Mouse (Mus musculus) CH12.LX (cell line): ENCODE results near the gene Nme1. TPM values are rescaled to one million over a fixed set of nuclear protein-coding genes. Genes with fewer than 3 reads are reported as not detected.

ENCODE experiments used
- DNase-seq: peaks from one replicate; pipeline ENCODE4 v3.0.0-alpha.2; 2013; ENCODE audit errors: extremely low read depth
- H3K27ac ChIP-seq: 2 replicates; pipeline ENCODE4 v1.5.1; 2012; ENCODE audit warnings: low read depth, mild to moderate bottlenecking, control low read depth, moderate library complexity; ENCODE audit not compliant: insufficient read depth
- H3K27me3 ChIP-seq: replicated peaks from 2 replicates; pipeline ENCODE3; 2012; ENCODE audit warnings: inconsistent platforms
- H3K36me3 ChIP-seq, 2 experiments: replicated peaks in 1 of 2; 2 replicates each; pipeline versions ENCODE3 to v1.6.1; 2012; ENCODE audit warnings: inconsistent platforms in 1 of 2, low read length in 1 of 2, mild to moderate bottlenecking in 1 of 2, mixed read lengths in 1 of 2, moderate library complexity in 1 of 2; ENCODE audit not compliant: control insufficient read depth in 1 of 2, insufficient read depth in 1 of 2
- H3K4me1 ChIP-seq, 2 experiments: 2 replicates each; pipeline ENCODE4 v1.6.1; 2012; ENCODE audit warnings: inconsistent platforms in 1 of 2, moderate library complexity in 1 of 2; ENCODE audit not compliant: insufficient read depth in 2 of 2, control insufficient read depth in 1 of 2
- H3K4me2 ChIP-seq: 2 replicates; pipeline ENCODE4 v1.6.1; 2012; ENCODE audit warnings: low read depth, mild to moderate bottlenecking, control low read depth; ENCODE audit not compliant: poor library complexity, insufficient read depth, severe bottlenecking
- H3K4me3 ChIP-seq, 3 experiments: fragments of 150-350 bp in 1 of 3; sonication (generic) in 1 of 3; replicated peaks in 1 of 3; 2 replicates each; pipeline versions ENCODE3 to v1.5.1; 2011 to 2012; ENCODE audit warnings: low read depth in 2 of 3, low read length in 2 of 3, mild to moderate bottlenecking in 2 of 3, moderate library complexity in 2 of 3, control low read depth in 1 of 3, improper control_type of control experiment in 1 of 3, inconsistent platforms in 1 of 3, mixed read lengths in 1 of 3; ENCODE audit not compliant: poor library complexity in 1 of 3
- H3K79me2 ChIP-seq: replicated peaks from 2 replicates; pipeline ENCODE4 v1.6.1; 2012; ENCODE audit warnings: mild to moderate bottlenecking, moderate library complexity; ENCODE audit not compliant: control insufficient read depth, poor library complexity, insufficient read depth, severe bottlenecking; ENCODE audit errors: extremely low read depth
- H3K9ac ChIP-seq: 2 replicates; pipeline ENCODE4 v1.6.1; 2012; ENCODE audit warnings: low read depth, mild to moderate bottlenecking, control low read depth, moderate library complexity; ENCODE audit not compliant: insufficient read depth
- H3K9me3 ChIP-seq: replicated peaks from 2 replicates; pipeline ENCODE3; 2012; ENCODE audit warnings: low read length, inconsistent platforms, mixed read lengths
- CHD1 ChIP-seq: IDR thresholded peaks from 2 replicates; pipeline ENCODE4 v1.6.1; 2012; ENCODE audit warnings: low read depth, low read length, improper control_type of control experiment, inconsistent platforms
- CHD2 ChIP-seq: IDR thresholded peaks from 2 replicates; pipeline ENCODE4 v1.6.1; 2011; ENCODE audit warnings: low read length, improper control_type of control experiment
- E2F4 ChIP-seq: IDR thresholded peaks from 2 replicates; pipeline ENCODE4 v1.6.1; 2011; ENCODE audit warnings: low read depth, low read length, improper control_type of control experiment; ENCODE audit not compliant: insufficient replicate concordance
- ELF1 ChIP-seq: IDR thresholded peaks from 2 replicates; pipeline ENCODE4 v1.6.1; 2014; ENCODE audit warnings: low read depth, mild to moderate bottlenecking, inconsistent platforms, low read length, improper control_type of control experiment
- ETS1 ChIP-seq: conservative IDR thresholded peaks from 2 replicates; pipeline ENCODE4 v1.6.1; 2012; ENCODE audit warnings: low read depth, mild to moderate bottlenecking, inconsistent platforms, low read length, improper control_type of control experiment, moderate library complexity
- MAX ChIP-seq: IDR thresholded peaks from 2 replicates; pipeline ENCODE4 v1.6.1; 2011; ENCODE audit warnings: low read length, improper control_type of control experiment
- PAX5 ChIP-seq: IDR thresholded peaks from 2 replicates; pipeline ENCODE4 v1.6.1; 2012; ENCODE audit warnings: low read length, inconsistent platforms, mixed read lengths
- SIN3A ChIP-seq: IDR thresholded peaks from 2 replicates; pipeline ENCODE4 v1.6.1; 2012; ENCODE audit warnings: low read length, improper control_type of control experiment, inconsistent platforms
- TBP ChIP-seq: conservative IDR thresholded peaks from 2 replicates; pipeline ENCODE4 v1.6.1; 2011; ENCODE audit warnings: low read depth, low read length, improper control_type of control experiment
- USF1 ChIP-seq: IDR thresholded peaks from 2 replicates; pipeline ENCODE4 v1.6.1; 2014; ENCODE audit warnings: low read depth, mild to moderate bottlenecking, inconsistent platforms, low read length, improper control_type of control experiment
- USF2 ChIP-seq: conservative IDR thresholded peaks from 2 replicates; pipeline ENCODE4 v1.6.1; 2011; ENCODE audit warnings: low read depth, low read length, improper control_type of control experiment
- ZMIZ1 ChIP-seq: IDR thresholded peaks from 2 replicates; pipeline ENCODE4 v1.6.1; 2012; ENCODE audit warnings: low read depth, mild to moderate bottlenecking, inconsistent platforms, low read length, improper control_type of control experiment
- ZNF384 ChIP-seq: IDR thresholded peaks from 2 replicates; pipeline ENCODE4 v1.6.1; 2012; ENCODE audit warnings: low read depth, low read length, improper control_type of control experiment, inconsistent platforms
- dilution Hi-C: fragments of 300-500 bp; cut with MboI; formaldehyde crosslinking; loops from 2 replicates; pipeline ENCODE4 v1.14.3; 2020; ENCODE audit warnings: low sequenced_read_pairs; ENCODE audit not compliant: extremely low pct_unique_long_range_greater_than_20kb, extremely low pct_ligation_motif_present
- in situ Hi-C: fragments of 300-500 bp; cut with MboI; formaldehyde crosslinking; loops from 3 replicates; pipeline ENCODE4 v1.14.3; 2019; ENCODE audit warnings: low sequenced_read_pairs, low pct_ligation_motif_present, low pct_unique_long_range_greater_than_20kb, mixed read lengths
- polyA plus RNA-seq: library from polyadenylated mRNA; unstranded; fragments of >175 nt; gene quantifications from 2 replicates; pipeline ENCODE4 v1.2.1, GENCODE M21; 2012; ENCODE audit warnings: low read depth; ENCODE audit not compliant: insufficient read length
- total RNA-seq, 2 experiments: library from RNA; depleted of rRNA; stranded (reverse); fragments of 300-350 nt in 1 of 2; fragments of >200 nt in 1 of 2; gene quantifications; 2 replicates each; pipeline ENCODE4 v1.2.3; 2012 to 2014

Nme1 gene
- total and polyA plus RNA-seq, 3 experiments, result 129 to 443 (median 187) TPM

GRCm38 (mm10) chr11:93994531-93994930 is 26.2 kb upstream of the Nme1 start:
- H3K4me1 ChIP-seq, result peaks cover 3 to 36% of the 10 kb centered on the region in 2 experiments
- H3K27ac ChIP-seq, result peak overlapping the region; percentile 97
- peak overlapping the region; percentile 77 to 97 (median 82) for H3K4me3 ChIP-seq
- in situ Hi-C loops, result no loop called here
- dilution Hi-C loops, result no loop called here
- peaks cover 0 to 15% of the 10 kb centered on the region in 2 experiments for H3K36me3 ChIP-seq
- H3K27me3 ChIP-seq, result no peaks in the 10 kb centered on the region
- H3K4me2 ChIP-seq, result peak overlapping the region; percentile 92
- no peaks in the 10 kb centered on the region for H3K9me3 ChIP-seq
- no peak for DNase-seq
- peak overlapping the region; percentile 91 for H3K9ac ChIP-seq
- H3K79me2 ChIP-seq, result peaks cover 28% of the 10 kb centered on the region
- TF ChIP-seq ZNF384, result no peak
- no peak for TF ChIP-seq MAX
- TF ChIP-seq CHD1, result no peak
- no peak for TF ChIP-seq E2F4
- no peak for TF ChIP-seq ZMIZ1

GRCm38 (mm10) chr11:93988328-93989062 is 20.2 kb upstream of the Nme1 start:
- H3K4me3 ChIP-seq, result no peak overlapping the region
- 0 out of 2 replicates have a peak overlapping the region, but pooled peaks have one; percentile 1 for H3K9ac ChIP-seq
- dilution Hi-C loops (no loop called here), in situ Hi-C loops (no loop called here)
- 0 out of 2 replicates have a peak, but pooled peaks have one; percentile 3 for TF ChIP-seq TBP
- no peak for TF ChIP-seq E2F4
- TF ChIP-seq ELF1, result no peak
- peaks cover 13 to 31% of the 10 kb centered on the region in 2 experiments for H3K4me1 ChIP-seq
- no peak overlapping the region for H3K27ac ChIP-seq
- H3K36me3 ChIP-seq, result no peaks in the 10 kb centered on the region
- H3K4me2 ChIP-seq, result no peak overlapping the region
- H3K9me3 ChIP-seq, result no peaks in the 10 kb centered on the region
- no peaks in the 10 kb centered on the region for H3K27me3 ChIP-seq
- no peaks in the 10 kb centered on the region for H3K79me2 ChIP-seq
- no peak for DNase-seq

GRCm38 (mm10) chr11:93987625-93988327 is 19.5 kb upstream of the Nme1 start:
- H3K27ac ChIP-seq, result no peak overlapping the region

More at GRCm38 (mm10) chr11:93987625-93988327, 19.5 kb upstream of the Nme1 start:
- in situ Hi-C loops (no loop called here), dilution Hi-C loops (no loop called here)
- peaks cover 13 to 31% of the 10 kb centered on the region in 2 experiments for H3K4me1 ChIP-seq
- H3K79me2 ChIP-seq, result no peaks in the 10 kb centered on the region
- H3K9me3 ChIP-seq, result no peaks in the 10 kb centered on the region
- no peaks in the 10 kb centered on the region for H3K27me3 ChIP-seq
- TF ChIP-seq USF2, result no peak
- TF ChIP-seq ELF1, result no peak
- no peak for TF ChIP-seq PAX5
- no peak for TF ChIP-seq USF1
- TF ChIP-seq TBP, result 0 out of 2 replicates have a peak, but pooled peaks have one; percentile 14
- no peak for TF ChIP-seq CHD2
- TF ChIP-seq ZNF384, result no peak
- 0 out of 2 replicates have a peak, but pooled peaks have one; percentile 35 for TF ChIP-seq ETS1
- TF ChIP-seq SIN3A, result no peak
- peak overlapping the region; percentile 1; the same call in 1 of the 2 replicates for H3K9ac ChIP-seq
- no peak overlapping the region for H3K4me3 ChIP-seq
- H3K36me3 ChIP-seq, result no peaks in the 10 kb centered on the region
- H3K4me2 ChIP-seq, result no peak overlapping the region
- DNase-seq, result no peak
